8 mouse cellular contexts compared by ENCODE assay signal in genomic region chrX:74329215-74329671, GRCm38 (mm10). TPM values are rescaled to one million over a fixed set of nuclear protein-coding genes. Genes with fewer than 3 reads are reported as not detected.
DNase-seq lines count a peak whose midpoint lies in the region; ATAC-seq and TF ChIP-seq lines count a peak whose summit lies in the region.

No protein-coding gene starts in this region.

- no peaks in the 10 kb centered on the region for H3K27me3 ChIP-seq in embryonic facial prominence, embryonic 13.5 days
- no peaks in the 10 kb centered on the region for H3K27me3 ChIP-seq in intestine, embryonic 14.5 days (replicated peaks; ENCODE audit: control insufficient read depth, insufficient read depth, low read length)
- H3K27me3 ChIP-seq in neural tube, embryonic 12.5 days (replicated peaks) = no peaks in the 10 kb centered on the region

- peak overlapping the region; percentile 84; the same call in 1 of the 2 replicates for H3K27ac ChIP-seq in embryonic facial prominence, embryonic 13.5 days
- no peak overlapping the region for H3K27ac ChIP-seq in intestine, embryonic 14.5 days (ENCODE audit: low read depth)
- no peak overlapping the region for H3K27ac ChIP-seq in neural tube, embryonic 12.5 days

- no peak for TF ChIP-seq POLR2A in lung, adult 2 months (IDR thresholded peaks at IDR 0.05; ENCODE audit: borderline replicate concordance, extremely low read depth, low read depth, low read length)

- ATAC-seq in embryonic facial prominence, embryonic 13.5 days (ENCODE audit: insufficient number of reproducible peaks, insufficient read depth, low FRiP score, low TSS enrichment, low read depth) = peak; percentile 56; the same call in 1 of the 2 replicates
- ATAC-seq in intestine, embryonic 14.5 days (replicated peaks; ENCODE audit: low FRiP score, low TSS enrichment, low read depth) = peak; percentile 4; the same call in 1 of the 2 replicates
- ATAC-seq in neural tube, embryonic 12.5 days (ENCODE audit: low FRiP score, low read depth) = peak; percentile 57

- H3K36me3 ChIP-seq in embryonic facial prominence, embryonic 13.5 days = peaks cover 9% of the 10 kb centered on the region; the same call in 1 of the 2 replicates
- no peaks in the 10 kb centered on the region for H3K36me3 ChIP-seq in intestine, embryonic 14.5 days (ENCODE audit: control insufficient read depth, insufficient read depth, low read length)
- H3K36me3 ChIP-seq in neural tube, embryonic 12.5 days = peaks cover 18% of the 10 kb centered on the region

- H3K4me2 ChIP-seq in embryonic facial prominence, embryonic 13.5 days = peak overlapping the region; percentile 69
- peak overlapping the region; percentile 62 for H3K4me2 ChIP-seq in intestine, embryonic 14.5 days (ENCODE audit: low read length)
- H3K4me2 ChIP-seq in neural tube, embryonic 12.5 days (replicated peaks) = peak overlapping the region; percentile 64

- no peak for TF ChIP-seq CTCF in lung, adult 2 months (IDR thresholded peaks at IDR 0.05; ENCODE audit: insufficient read depth, low read length)

- H3K9me3 ChIP-seq in embryonic facial prominence, embryonic 13.5 days = no peaks in the 10 kb centered on the region
- no peaks in the 10 kb centered on the region for H3K9me3 ChIP-seq in intestine, embryonic 14.5 days (ENCODE audit: control insufficient read depth, low read length)
- H3K9me3 ChIP-seq in neural tube, embryonic 12.5 days = no peaks in the 10 kb centered on the region

- H3K4me1 ChIP-seq in lung, adult 2 months (ENCODE audit: control insufficient read depth, insufficient read depth, low read length) = no peaks in the 10 kb centered on the region
- H3K4me1 ChIP-seq in embryonic facial prominence, embryonic 13.5 days = peaks cover 19% of the 10 kb centered on the region
- H3K4me1 ChIP-seq in intestine, embryonic 14.5 days (replicated peaks; ENCODE audit: control insufficient read depth, insufficient read depth, low read length) = peaks cover 10% of the 10 kb centered on the region; the same call in 1 of the 2 replicates
- H3K4me1 ChIP-seq in neural tube, embryonic 12.5 days = peaks cover 22% of the 10 kb centered on the region

- 36% methylated on average over 10 of the region's 10 CpGs for WGBS in lung, adult 2 months
- WGBS in embryonic facial prominence, embryonic 13.5 days = 29% methylated on average over 10 of the region's 10 CpGs
- WGBS in intestine, embryonic 14.5 days = 23% methylated on average over 9 of the region's 10 CpGs
- 26% methylated on average over 10 of the region's 10 CpGs for WGBS in neural tube, embryonic 12.5 days

- DNase-seq in lung, adult 2 months = no peak
- DNase-seq in lung, postnatal 25 days (ENCODE audit: low spot score) = no peak
- no peak for DNase-seq in intestine, embryonic 14.5 days (ENCODE audit: low spot score)
- DNase-seq in layer of hippocampus, postnatal 25 days (ENCODE audit: extremely low spot score in 1 of 2, low spot score in 1 of 2) = no peak
- DNase-seq in frontal cortex, postnatal 14 days (ENCODE audit: low spot score in 2 of 2) = no peak
- no peak for DNase-seq in right cerebral cortex, postnatal 14 days

- peak overlapping the region; percentile 72 for H3K9ac ChIP-seq in embryonic facial prominence, embryonic 13.5 days
- peak overlapping the region; percentile 61 for H3K9ac ChIP-seq in intestine, embryonic 14.5 days (ENCODE audit: low read length)
- peak overlapping the region; percentile 64 for H3K9ac ChIP-seq in neural tube, embryonic 12.5 days

- peak overlapping the region; percentile 55 for H3K4me3 ChIP-seq in lung, adult 2 months (replicated peaks; ENCODE audit: extremely low read depth, low read depth, low read length)
- peak overlapping the region; percentile 52 for H3K4me3 ChIP-seq in embryonic facial prominence, embryonic 13.5 days
- H3K4me3 ChIP-seq in intestine, embryonic 14.5 days (ENCODE audit: low read depth, low read length) = peak overlapping the region; percentile 49
- peak overlapping the region; percentile 53 for H3K4me3 ChIP-seq in neural tube, embryonic 12.5 days

RNA-seq across cellular contexts. Expression of gene Plxna3, which starts 0.4 kb away (rescaled TPM):
- polyA plus RNA-seq in lung, adult 2 months (2012; rRNA removed) = 12.9 and 14.5 TPM in 2 replicates
- polyA plus RNA-seq in embryonic facial prominence, embryonic 13.5 days (2015; fragmentation: Nextera tagmentation; extraction: Ambion mirVana) = 21.4 and 25.1 TPM in 2 replicates
- 11.9 and 13.1 TPM in 2 replicates for polyA plus RNA-seq in intestine, embryonic 14.5 days (2014; fragmentation: Nextera tagmentation; extraction: Ambion mirVana)
- polyA plus RNA-seq in neural tube, embryonic 12.5 days (2016; fragmentation: Nextera tagmentation; extraction: Ambion mirVana) = 47.0 and 54.6 TPM in 2 replicates
- total RNA-seq in layer of hippocampus, postnatal 25 days (2021) = 10 to 100 TPM; 23.9 to 40.3 TPM

RNA-seq across cellular contexts. Expression of gene Fam50a, which starts 16.4 kb away (rescaled TPM):
- polyA plus RNA-seq in lung, adult 2 months (2012; rRNA removed) = 11.1 and 12.9 TPM in 2 replicates
- 61.2 and 69.3 TPM in 2 replicates for polyA plus RNA-seq in embryonic facial prominence, embryonic 13.5 days (2015; fragmentation: Nextera tagmentation; extraction: Ambion mirVana)
- 50.4 and 55.0 TPM in 2 replicates for polyA plus RNA-seq in intestine, embryonic 14.5 days (2014; fragmentation: Nextera tagmentation; extraction: Ambion mirVana)
- 54.5 and 64.5 TPM in 2 replicates for polyA plus RNA-seq in neural tube, embryonic 12.5 days (2016; fragmentation: Nextera tagmentation; extraction: Ambion mirVana)
- 10 to 100 TPM; 27.2 to 32.3 TPM for total RNA-seq in layer of hippocampus, postnatal 25 days (2021)

RNA-seq across cellular contexts. Expression of gene Lage3, which starts 24.2 kb away (rescaled TPM):
- 31.8 and 42.1 TPM in 2 replicates for polyA plus RNA-seq in lung, adult 2 months (2012; rRNA removed)
- polyA plus RNA-seq in embryonic facial prominence, embryonic 13.5 days (2015; fragmentation: Nextera tagmentation; extraction: Ambion mirVana) = 113 and 129 TPM in 2 replicates
- polyA plus RNA-seq in intestine, embryonic 14.5 days (2014; fragmentation: Nextera tagmentation; extraction: Ambion mirVana) = 99.2 and 108 TPM in 2 replicates
- polyA plus RNA-seq in neural tube, embryonic 12.5 days (2016; fragmentation: Nextera tagmentation; extraction: Ambion mirVana) = 83.2 and 89.6 TPM in 2 replicates
- 10 to 100 TPM; 26.9 to 31.2 TPM for total RNA-seq in layer of hippocampus, postnatal 25 days (2021)

RNA-seq across cellular contexts. Expression of gene Gdi1, which starts 24.4 kb away (rescaled TPM):
- polyA plus RNA-seq in lung, adult 2 months (2012; rRNA removed) = 143 and 212 TPM in 2 replicates
- 254 and 268 TPM in 2 replicates for polyA plus RNA-seq in embryonic facial prominence, embryonic 13.5 days (2015; fragmentation: Nextera tagmentation; extraction: Ambion mirVana)
- polyA plus RNA-seq in intestine, embryonic 14.5 days (2014; fragmentation: Nextera tagmentation; extraction: Ambion mirVana) = 165 and 194 TPM in 2 replicates
- 706 and 748 TPM in 2 replicates for polyA plus RNA-seq in neural tube, embryonic 12.5 days (2016; fragmentation: Nextera tagmentation; extraction: Ambion mirVana)
- 100 to 1,000 TPM; 631 to 685 TPM for total RNA-seq in layer of hippocampus, postnatal 25 days (2021)

RNA-seq across cellular contexts. Expression of gene Atp6ap1, which starts 32.3 kb away (rescaled TPM):
- polyA plus RNA-seq in lung, adult 2 months (2012; rRNA removed) = 413 and 452 TPM in 2 replicates
- polyA plus RNA-seq in embryonic facial prominence, embryonic 13.5 days (2015; fragmentation: Nextera tagmentation; extraction: Ambion mirVana) = 124 and 133 TPM in 2 replicates
- polyA plus RNA-seq in intestine, embryonic 14.5 days (2014; fragmentation: Nextera tagmentation; extraction: Ambion mirVana) = 103 and 107 TPM in 2 replicates
- 151 and 161 TPM in 2 replicates for polyA plus RNA-seq in neural tube, embryonic 12.5 days (2016; fragmentation: Nextera tagmentation; extraction: Ambion mirVana)
- total RNA-seq in layer of hippocampus, postnatal 25 days (2021) = 100 to 1,000 TPM; 333 to 352 TPM

Comparison
In these comparisons a context has a peak if more than half of its experiments do, and no peak if none do; other contexts are left out.
1. ATAC-seq: peak in every context shown above with its lines; median percentile 57 in neural tube, embryonic 12.5 days; 56 in embryonic facial prominence, embryonic 13.5 days; 4 in intestine, embryonic 14.5 days.